Mouse (Mus musculus) limb, embryonic 11.5 days (tissue): ENCODE results near the gene Tubgcp2. TPM values are rescaled to one million over a fixed set of nuclear protein-coding genes. Genes with fewer than 3 reads are reported as not detected.
A peak's percentile ranks its signal among the peaks of the same experiment; 100 is the strongest.

ENCODE experiments used
- ATAC-seq: fragments of 200-750 bp; cut with Nextera tagmentation; 2 replicates; pipeline ENCODE4 v1.8.0; 2017; ENCODE audit warnings: low read depth; ENCODE audit not compliant: insufficient number of reproducible peaks, low FRiP score, low TSS enrichment
- DNase-seq: peaks from one replicate; pipeline ENCODE4 v3.0.0-alpha.2; 2015; ENCODE audit warnings: low spot score
- H3K27ac ChIP-seq: fragments of 300-500 bp; sonication (generic); replicated peaks from 2 replicates; pipeline ENCODE4 v1.5.1; 2014; ENCODE audit warnings: low read depth, mild to moderate bottlenecking, low read length
- H3K27me3 ChIP-seq: fragments of 300-500 bp; sonication (generic); 2 replicates; pipeline ENCODE4 v1.6.1; 2014; ENCODE audit warnings: mild to moderate bottlenecking, low read length, mixed read lengths; ENCODE audit not compliant: control insufficient read depth, insufficient read depth
- H3K36me3 ChIP-seq: fragments of 300-500 bp; sonication (generic); 2 replicates; pipeline ENCODE4 v1.6.1; 2014; ENCODE audit warnings: mild to moderate bottlenecking, low read length, moderate library complexity, mixed read lengths; ENCODE audit not compliant: control insufficient read depth, insufficient read depth
- H3K4me1 ChIP-seq: fragments of 300-500 bp; sonication (generic); 2 replicates; pipeline ENCODE4 v1.6.1; 2014; ENCODE audit warnings: low read length, mixed read lengths; ENCODE audit not compliant: control insufficient read depth, insufficient read depth
- H3K4me2 ChIP-seq: fragments of 300-500 bp; sonication (generic); 2 replicates; pipeline ENCODE4 v1.6.1; 2014; ENCODE audit warnings: low read depth, mild to moderate bottlenecking, moderate library complexity; ENCODE audit not compliant: severe bottlenecking
- H3K4me3 ChIP-seq: fragments of 300-500 bp; sonication (generic); 2 replicates; pipeline ENCODE4 v1.5.1; 2014; ENCODE audit warnings: low read depth, low read length
- H3K9ac ChIP-seq: fragments of 300-500 bp; sonication (generic); 2 replicates; pipeline ENCODE4 v1.6.1; 2014; ENCODE audit warnings: mild to moderate bottlenecking, low read length
- H3K9me3 ChIP-seq: fragments of 300-500 bp; sonication (generic); 2 replicates; pipeline ENCODE4 v1.6.1; 2016; ENCODE audit warnings: low read length; ENCODE audit not compliant: control insufficient read depth
- WGBS: fragments of 180-500 bp; shearing (Covaris S2); extraction: QIAGEN DNeasy Blood & Tissue Kit; methylation state at CpG from one replicate; pipeline ENCODE4 v1.1.7; 2014; 5-methylcytosine and 5-hydroxymethylcytosine counted together
- polyA plus RNA-seq: library from polyadenylated mRNA; unstranded; fragments of >200 nt; fragmentation: Nextera tagmentation; extraction: Ambion mirVana; gene quantifications from 2 replicates; pipeline ENCODE4 v1.2.1, GENCODE M21; 2014

Gene Tubgcp2
- polyA plus RNA-seq, 1 experiment from 2014 or later: 75.8 TPM

DNA sequence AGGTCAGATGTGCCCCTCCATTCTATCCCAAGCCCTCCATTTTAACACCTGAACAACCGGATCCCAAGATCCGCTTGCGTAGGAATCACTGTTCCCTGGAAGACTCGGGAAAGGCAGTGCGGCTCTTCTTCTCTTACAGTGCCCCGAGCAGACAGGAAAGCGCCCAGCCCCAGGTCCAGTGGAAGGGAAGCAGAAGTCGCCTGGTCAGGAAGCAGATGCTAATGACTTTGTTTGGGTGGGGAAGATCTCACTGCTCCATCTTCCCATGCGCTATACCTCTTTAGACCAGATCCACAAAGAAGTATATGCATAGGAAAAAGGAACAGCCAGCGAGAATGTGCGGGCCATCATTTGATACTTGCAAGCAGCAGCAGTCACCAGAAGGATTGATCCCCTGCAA is 79.0 kb downstream of the Tubgcp2 start:
- WGBS: 53% methylated on average over 11 of the region's 11 CpGs

DNA sequence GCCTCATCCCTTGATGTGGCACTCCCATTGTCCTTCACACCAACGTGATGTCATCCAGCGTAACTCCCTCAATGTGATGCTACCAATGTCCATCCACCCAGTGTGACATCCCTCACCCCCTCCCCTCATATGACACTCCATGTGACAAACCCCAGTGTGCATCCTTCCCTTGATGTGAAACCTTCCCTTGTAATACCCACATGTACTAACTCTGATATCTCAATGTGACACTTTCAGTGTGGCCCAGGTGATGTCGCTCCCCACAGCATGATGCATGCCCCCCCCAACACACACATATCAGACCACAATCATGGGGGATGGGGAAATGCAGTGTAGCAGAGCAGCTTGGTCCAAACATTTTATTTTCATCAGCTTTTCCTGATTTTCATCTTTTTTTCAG is 79.8 kb downstream of the Tubgcp2 start:
- Histone ChIP-seq H3K4me2 (no peak overlapping the region), H3K9me3 (no peaks in the 10 kb centered on the region), H3K36me3 (no peaks in the 10 kb centered on the region), H3K9ac (no peak overlapping the region), H3K4me3 (no peak overlapping the region), H3K27me3 (peaks cover 8% of the 10 kb centered on the region), H3K27ac (no peak overlapping the region), H3K4me1 (no peaks in the 10 kb centered on the region)
- 70% methylated on average over 3 of the region's 3 CpGs for WGBS
- ATAC-seq: no peak
- no peak for DNase-seq

More for the DNA sequence above, 79.0 kb downstream of the Tubgcp2 start:
- DNase-seq: no peak
- Histone ChIP-seq H3K27ac (no peak overlapping the region), H3K27me3 (peaks cover 4% of the 10 kb centered on the region; the same call in 1 of the 2 replicates), H3K9me3 (no peaks in the 10 kb centered on the region), H3K4me2 (no peak overlapping the region), H3K9ac (no peak overlapping the region), H3K36me3 (no peaks in the 10 kb centered on the region), H3K4me1 (no peaks in the 10 kb centered on the region), H3K4me3 (no peak overlapping the region)
- ATAC-seq: no peak

DNA sequence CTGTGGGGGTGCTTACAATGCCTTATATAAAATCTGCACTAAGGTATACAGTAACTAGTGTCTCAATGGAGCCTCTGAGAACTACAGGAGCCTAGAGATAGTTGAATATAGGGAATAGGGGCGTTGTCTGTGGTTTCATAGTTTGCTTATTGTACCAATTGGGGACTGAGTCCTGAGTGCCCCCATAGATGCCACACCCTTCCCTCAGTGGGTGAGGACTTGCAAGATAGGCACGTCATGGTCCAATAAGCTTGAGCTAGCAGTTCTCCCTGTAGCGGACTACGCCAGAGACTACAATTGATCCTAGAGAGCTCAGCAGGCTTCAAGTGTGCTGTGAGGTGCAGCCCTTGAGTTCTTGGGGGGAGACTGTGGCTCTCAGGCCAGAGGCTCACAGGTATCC is 81.0 kb downstream of the Tubgcp2 start:
- peaks cover 11% of the 10 kb centered on the region for H3K27me3 ChIP-seq

DNA sequence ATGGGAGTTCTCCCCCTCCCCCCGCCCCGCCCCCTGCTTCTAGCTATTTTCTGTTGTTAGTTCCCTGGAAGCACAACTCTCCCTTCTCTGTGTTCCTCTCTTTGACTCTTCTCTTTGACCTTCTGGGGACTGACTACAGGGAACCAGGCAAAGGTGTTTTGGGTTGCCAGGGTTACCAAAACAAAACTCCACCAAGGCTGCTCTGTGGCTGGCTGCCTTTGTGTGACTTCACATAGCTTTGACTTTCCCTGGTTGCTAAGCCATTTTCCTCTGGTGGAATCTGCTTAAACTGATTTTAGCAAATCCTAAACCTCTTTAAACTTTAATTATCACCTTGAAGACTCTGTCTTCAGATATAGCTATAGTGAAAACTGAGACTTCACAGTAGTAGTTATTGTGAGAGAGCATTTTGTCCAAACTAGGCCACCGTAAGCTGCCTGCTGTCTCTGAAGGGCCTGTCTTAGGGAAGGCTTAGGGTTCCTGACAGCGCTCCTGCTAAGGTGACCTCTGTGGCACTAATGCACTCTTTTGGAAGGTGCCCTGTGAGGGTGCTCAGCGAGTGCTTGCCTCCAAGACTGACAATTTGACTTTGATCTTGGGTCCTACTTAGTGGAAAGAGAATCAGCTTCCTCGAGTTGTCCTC is 84.4 kb downstream of the Tubgcp2 start:
- WGBS: 58% methylated on average over 6 of the region's 6 CpGs
- H3K27ac ChIP-seq: no peak overlapping the region
- H3K36me3 ChIP-seq: no peaks in the 10 kb centered on the region
- no peak overlapping the region for H3K4me2 ChIP-seq
- H3K9ac ChIP-seq: no peak overlapping the region
- ATAC-seq: no peak
- H3K9me3 ChIP-seq: no peaks in the 10 kb centered on the region
- no peak overlapping the region for H3K4me3 ChIP-seq
- DNase-seq: no peak
- H3K27me3 ChIP-seq: peaks cover 31% of the 10 kb centered on the region
- no peaks in the 10 kb centered on the region for H3K4me1 ChIP-seq

More for the DNA sequence above, 81.0 kb downstream of the Tubgcp2 start:
- H3K4me2 ChIP-seq: no peak overlapping the region
- no peak for ATAC-seq
- H3K4me1 ChIP-seq: no peaks in the 10 kb centered on the region
- H3K9ac ChIP-seq: no peak overlapping the region
- no peak for DNase-seq
- 86% methylated on average over 4 of the region's 4 CpGs for WGBS
- no peak overlapping the region for H3K4me3 ChIP-seq
- no peak overlapping the region for H3K27ac ChIP-seq
- no peaks in the 10 kb centered on the region for H3K9me3 ChIP-seq
- no peaks in the 10 kb centered on the region for H3K36me3 ChIP-seq

DNA sequence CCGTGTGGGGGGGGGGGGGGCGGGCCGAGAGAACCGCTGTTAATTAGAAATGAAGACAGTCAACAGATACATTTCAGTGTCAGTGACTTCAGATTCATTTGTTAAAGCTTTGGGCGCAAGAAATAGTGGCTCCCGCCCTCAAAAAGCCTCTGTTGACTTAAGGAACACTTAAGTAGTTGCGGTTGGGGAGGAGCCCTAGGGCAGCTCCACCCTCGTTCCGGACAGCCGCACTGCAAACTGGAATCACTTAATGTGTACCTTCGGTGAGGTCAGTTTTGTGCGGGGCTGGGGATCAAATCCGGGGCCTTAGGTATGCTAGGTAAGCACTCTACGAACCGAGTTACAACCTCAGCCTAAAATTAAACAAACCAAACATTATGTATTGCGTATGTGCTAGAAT is 85.4 kb downstream of the Tubgcp2 start:
- H3K27me3 ChIP-seq: peaks cover 38% of the 10 kb centered on the region
- H3K36me3 ChIP-seq: no peaks in the 10 kb centered on the region
- peak overlapping the region; percentile 71 for H3K4me2 ChIP-seq
- no peak for ATAC-seq
- no peaks in the 10 kb centered on the region for H3K9me3 ChIP-seq
- 5% methylated on average over 16 of the region's 16 CpGs for WGBS
- no peak overlapping the region for H3K9ac ChIP-seq
- H3K4me1 ChIP-seq: no peaks in the 10 kb centered on the region
- H3K4me3 ChIP-seq: peak overlapping the region; percentile 44
- DNase-seq: peak; percentile 46
- no peak overlapping the region for H3K27ac ChIP-seq

DNA sequence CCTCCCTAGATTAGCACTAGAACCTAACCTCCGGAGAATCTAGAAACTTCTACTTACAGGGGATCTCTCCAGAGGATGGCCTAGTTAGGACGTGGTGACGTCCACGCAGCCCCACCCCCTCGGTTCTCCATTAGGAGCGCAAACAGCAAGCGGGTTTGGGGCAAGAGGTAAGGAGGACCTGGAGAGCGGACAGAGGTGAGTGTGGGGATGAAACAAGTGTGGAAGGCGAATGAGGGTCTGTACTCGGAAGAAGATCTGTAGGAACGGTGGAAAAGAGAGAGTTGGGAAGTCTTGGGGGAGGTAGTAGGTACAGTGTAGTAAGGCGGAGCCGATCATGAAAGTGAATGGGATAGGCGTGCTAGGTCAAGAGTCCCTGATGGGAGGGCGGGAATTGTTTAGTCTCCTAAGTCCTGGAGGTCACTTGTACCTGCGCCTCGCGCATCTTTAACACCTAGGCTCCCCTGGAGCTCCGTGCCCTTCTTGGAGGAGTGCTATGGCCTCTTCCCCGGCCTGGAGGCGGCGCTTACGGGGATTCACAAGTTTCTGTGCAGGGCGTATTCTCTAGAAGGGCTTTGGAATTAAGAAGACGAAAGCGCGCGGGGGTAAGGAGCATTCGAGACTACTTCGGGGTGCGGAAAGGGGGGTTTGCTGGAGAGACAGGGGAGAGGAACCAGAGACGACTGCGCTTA is 86.0 kb downstream of the Tubgcp2 start:
- peak; percentile 69 for DNase-seq
- WGBS: under 1% methylated on average over 33 of the region's 33 CpGs
- peak overlapping the region; percentile 71 for H3K4me2 ChIP-seq
- H3K27ac ChIP-seq: no peak overlapping the region
- H3K27me3 ChIP-seq: peaks cover 45% of the 10 kb centered on the region
- H3K9me3 ChIP-seq: no peaks in the 10 kb centered on the region
- no peak overlapping the region for H3K9ac ChIP-seq
- no peaks in the 10 kb centered on the region for H3K4me1 ChIP-seq
- peak overlapping the region; percentile 44 for H3K4me3 ChIP-seq
- no peaks in the 10 kb centered on the region for H3K36me3 ChIP-seq
- ATAC-seq: peak; percentile 52

DNA sequence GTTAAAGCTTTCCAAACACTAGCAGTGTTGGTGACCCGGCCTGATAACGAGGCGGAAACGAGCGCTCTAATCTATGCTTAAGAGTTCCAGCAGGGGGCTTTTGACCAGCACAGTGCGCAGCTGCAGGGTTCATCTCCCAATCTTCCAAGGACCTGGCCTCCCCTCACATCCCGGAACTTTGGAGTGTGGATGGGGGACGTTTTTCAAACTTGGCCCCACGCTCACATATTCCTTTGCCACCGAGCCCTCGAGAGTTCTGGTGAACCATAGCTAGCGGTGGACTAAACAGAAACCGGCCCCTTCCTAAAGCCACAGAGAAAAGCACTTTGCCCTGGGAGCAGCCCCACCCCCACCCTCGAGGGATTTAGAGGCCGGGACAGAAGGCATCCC is 86.6 kb downstream of the Tubgcp2 start:
- peak; percentile 50; the same call in 1 of the 2 replicates for ATAC-seq
- Histone ChIP-seq H3K4me1 (no peaks in the 10 kb centered on the region), H3K4me3 (peak overlapping the region; percentile 44), H3K27ac (no peak overlapping the region), H3K4me2 (peak overlapping the region; percentile 71), H3K9me3 (no peaks in the 10 kb centered on the region), H3K27me3 (peaks cover 50% of the 10 kb centered on the region), H3K36me3 (no peaks in the 10 kb centered on the region), H3K9ac (no peak overlapping the region)
- 1% methylated on average over 15 of the region's 15 CpGs for WGBS
- DNase-seq: peak; percentile 64

DNA sequence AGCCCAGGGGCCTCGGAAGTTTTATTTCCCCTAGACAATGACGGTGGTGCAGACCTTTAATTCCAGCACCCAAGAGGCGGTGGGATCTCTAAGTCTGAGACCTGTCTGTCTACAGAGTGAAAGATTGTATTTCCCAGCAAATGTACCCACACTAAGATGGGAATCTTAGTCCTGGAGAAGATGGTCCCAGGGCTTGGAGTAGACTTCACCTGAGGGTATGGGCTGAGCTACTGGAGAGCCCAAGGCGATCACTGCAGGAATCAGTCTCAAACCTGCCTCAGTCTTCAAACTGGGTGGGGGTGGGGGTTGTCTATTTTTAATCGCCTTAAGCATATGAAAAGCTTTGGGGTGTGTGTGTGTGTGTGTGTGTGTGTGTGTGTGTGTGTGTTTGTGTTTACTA is 90.4 kb downstream of the Tubgcp2 start:
- 15% methylated on average over 5 of the region's 5 CpGs for WGBS

More for the DNA sequence above, 90.4 kb downstream of the Tubgcp2 start:
- DNase-seq (no peak), ATAC-seq (no peak)
- Histone ChIP-seq H3K4me3 (no peak overlapping the region), H3K9ac (no peak overlapping the region), H3K4me1 (0 out of 2 replicates have a peak, but pooled peaks cover 2% of the 10 kb centered on the region), H3K27ac (no peak overlapping the region), H3K27me3 (peaks cover 73% of the 10 kb centered on the region), H3K9me3 (no peaks in the 10 kb centered on the region), H3K36me3 (no peaks in the 10 kb centered on the region), H3K4me2 (no peak overlapping the region)
